In the genomic region with DNA sequence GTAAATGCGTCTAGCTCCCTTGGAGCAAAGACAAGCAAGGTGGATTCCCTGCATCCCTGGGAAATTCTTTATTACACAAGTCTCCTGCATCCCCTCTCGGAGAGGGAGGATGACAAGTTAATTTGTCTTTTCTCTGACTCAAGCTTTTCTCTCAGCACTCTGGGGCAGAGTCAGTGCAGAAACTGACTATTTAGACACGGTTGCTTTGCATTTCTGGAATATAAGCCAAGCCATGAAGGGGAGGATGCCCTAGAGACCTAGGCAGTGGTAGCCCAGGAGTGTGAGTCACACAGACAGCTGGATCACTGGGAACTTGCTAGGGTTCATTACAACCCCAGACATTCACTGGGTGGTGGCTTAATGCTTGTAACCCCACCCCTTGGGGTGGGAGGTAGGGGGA, we compare ENCODE assay signal across 12 mouse cellular contexts. TPM values are rescaled to one million over a fixed set of nuclear protein-coding genes. Genes with fewer than 3 reads are reported as not detected.
DNase-seq lines count a peak whose midpoint lies in the region; ATAC-seq and TF ChIP-seq lines count a peak whose summit lies in the region.
"Had no signal": no experiment of that assay in that cellular context is flagged by ENCODE, and none has a peak within 500 bp of the region (broad histone marks: within the 10 kb centered on the region; RNA-seq: fewer than 3 reads in every experiment).

No protein-coding gene starts in this region.

- no peak overlapping the region for H3K27ac ChIP-seq in midbrain, embryonic 15.5 days
- no peak overlapping the region for H3K27ac ChIP-seq in midbrain, embryonic 10.5 days (replicated peaks)
- peak overlapping the region; percentile 13; the same call in 1 of the 2 replicates for H3K27ac ChIP-seq in heart, postnatal 0 days (ENCODE audit: low read depth)
- H3K27ac ChIP-seq: hindbrain, embryonic 14.5 days had no signal

- H3K4me1 ChIP-seq in midbrain, embryonic 15.5 days = no peaks in the 10 kb centered on the region
- H3K4me1 ChIP-seq in midbrain, embryonic 10.5 days = peaks cover 5% of the 10 kb centered on the region
- no peaks in the 10 kb centered on the region for H3K4me1 ChIP-seq in heart, postnatal 0 days (ENCODE audit: control insufficient read depth, insufficient read depth)

- ATAC-seq in midbrain, embryonic 15.5 days (replicated peaks) = peak; percentile 62; the same call in 1 of the 2 replicates
- ATAC-seq in heart, postnatal 0 days (ENCODE audit: insufficient read depth, low read depth) = no peak

- no peak overlapping the region for H3K9ac ChIP-seq in midbrain, embryonic 15.5 days
- H3K9ac ChIP-seq in heart, postnatal 0 days (replicated peaks; ENCODE audit: low read depth, low read length) = no peak overlapping the region
- H3K9ac ChIP-seq: hindbrain, embryonic 14.5 days had no signal

- H3K4me3 ChIP-seq in midbrain, embryonic 15.5 days = no peak overlapping the region
- no peak overlapping the region for H3K4me3 ChIP-seq in midbrain, embryonic 10.5 days
- H3K4me3 ChIP-seq in heart, postnatal 0 days (ENCODE audit: low read depth, low read length) = no peak overlapping the region

- no peaks in the 10 kb centered on the region for H3K9me3 ChIP-seq in midbrain, embryonic 15.5 days
- H3K9me3 ChIP-seq in midbrain, embryonic 10.5 days (replicated peaks) = no peaks in the 10 kb centered on the region
- no peaks in the 10 kb centered on the region for H3K9me3 ChIP-seq in heart, postnatal 0 days (replicated peaks; ENCODE audit: control insufficient read depth, low read length)

- TF ChIP-seq CTCF in heart, postnatal 0 days (IDR thresholded peaks at IDR 0.05; ENCODE audit: low read depth) = no peak

- peak; percentile 51 for DNase-seq in gastrocnemius, adult 18-20 months (ENCODE audit: low spot score)
- DNase-seq in gastrocnemius, postnatal 10 days = no peak
- no peak for DNase-seq in midbrain, embryonic 10.5 days (ENCODE audit: low spot score)
- peak; percentile 15 for DNase-seq in heart, postnatal 0 days (ENCODE audit: low spot score)
- no peak for DNase-seq in left cerebral cortex, adult 8-10 months (ENCODE audit: low spot score in 2 of 2)
- DNase-seq in embryo, embryonic 9.5 days (ENCODE audit: extremely low spot score) = no peak
- DNase-seq in cerebellum, postnatal 25 days = no peak
- DNase-seq: adrenal gland, postnatal 10 days; cerebellum, adult 2 months; kidney, postnatal 14 days had no signal

- no peak overlapping the region for H3K4me2 ChIP-seq in midbrain, embryonic 15.5 days
- no peak overlapping the region for H3K4me2 ChIP-seq in heart, postnatal 0 days (ENCODE audit: low read depth, low read length)
- H3K4me2 ChIP-seq: hindbrain, embryonic 14.5 days had no signal

- no peaks in the 10 kb centered on the region for H3K27me3 ChIP-seq in midbrain, embryonic 15.5 days (replicated peaks)
- no peaks in the 10 kb centered on the region for H3K27me3 ChIP-seq in midbrain, embryonic 10.5 days (ENCODE audit: low read depth, poor library complexity, severe bottlenecking)
- no peaks in the 10 kb centered on the region for H3K27me3 ChIP-seq in heart, postnatal 0 days (ENCODE audit: control insufficient read depth, insufficient read depth, low read length)

- H3K36me3 ChIP-seq in midbrain, embryonic 15.5 days (replicated peaks) = no peaks in the 10 kb centered on the region
- no peaks in the 10 kb centered on the region for H3K36me3 ChIP-seq in midbrain, embryonic 10.5 days
- no peaks in the 10 kb centered on the region for H3K36me3 ChIP-seq in heart, postnatal 0 days (replicated peaks; ENCODE audit: control insufficient read depth, insufficient read depth, low read length)

- no peak for TF ChIP-seq EP300 in heart, postnatal 0 days (IDR thresholded peaks at IDR 0.05; ENCODE audit: low read depth)

- WGBS in midbrain, embryonic 15.5 days = 38% methylated on average over 3 of the region's 3 CpGs
- WGBS in midbrain, embryonic 10.5 days = 70% methylated on average over 3 of the region's 3 CpGs
- 67% methylated on average over 3 of the region's 3 CpGs for WGBS in heart, postnatal 0 days

RNA-seq across cellular contexts. Expression of a gene that starts 13.9 kb away (rescaled TPM):
- total RNA-seq in gastrocnemius, adult 18-20 months (2021) = 1 to 10 TPM; 4.6 to 6.3 TPM
- total RNA-seq in gastrocnemius, postnatal 10 days (2021) = 1 to 10 TPM; 6.2 to 7.8 TPM
- polyA plus RNA-seq in midbrain, embryonic 15.5 days (2015; fragmentation: Nextera tagmentation; extraction: Ambion mirVana) = 31.1 and 36.0 TPM in 2 replicates
- 13.3 and 16.5 TPM in 2 replicates for polyA plus RNA-seq in midbrain, embryonic 10.5 days (2016; fragmentation: Nextera tagmentation; extraction: Ambion mirVana)
- total RNA-seq in heart, postnatal 0 days (2014; rRNA removed; ENCODE audit: low replicate concordance) = 0.19 and 2.2 TPM in 2 replicates
- 7.8 and 8.7 TPM in 2 replicates for polyA plus RNA-seq in heart, postnatal 0 days (2015; fragmentation: Nextera tagmentation; extraction: Ambion mirVana)
- total RNA-seq in left cerebral cortex, adult 8-10 months (2022) = 10 to 100 TPM; 48.4 to 57.9 (median 54.1) TPM

Comparison
In these comparisons a context has a peak if more than half of its experiments do, and no peak if none do; other contexts are left out.
1. DNase-seq: peak in gastrocnemius, adult 18-20 months (single experiment) and heart, postnatal 0 days (single experiment); none in gastrocnemius, postnatal 10 days (single experiment), midbrain, embryonic 10.5 days (single experiment), left cerebral cortex, adult 8-10 months (0 of 2), embryo, embryonic 9.5 days (single experiment) and cerebellum, postnatal 25 days (0 of 2).
2. RNA of a gene that starts 13.9 kb away (total RNA-seq): 48.4 to 57.9 TPM in left cerebral cortex, adult 8-10 months; 6.2 to 7.8 TPM in gastrocnemius, postnatal 10 days, 4.6 to 6.3 TPM in gastrocnemius, adult 18-20 months and 0.19 to 2.2 TPM in heart, postnatal 0 days; every median in the first group is over 4 times any median in the second.